Mouse (Mus musculus) fibroblast of lung, adult 2 months (primary cell): ENCODE measurements around the gene Ano9.

Experiments used
- DNase-seq: peaks from one replicate; pipeline ENCODE4 v3.0.0-alpha.2; 2011; ENCODE audit warnings: low read depth

Ano9 gene

GRCm38 (mm10) chr7:141117636-141118035, at the start of gene Ano9:
Ano9 (minus strand) TSS chr7:141117806.
- DNase-seq = no peak

GRCm38 (mm10) chr7:141164850-141165249, 47.2 kb upstream of the Ano9 start:
- DNase-seq = peak; percentile 91

- no peak for DNase-seq
Measured at GRCm38 (mm10) chr7:141164397-141164796, 46.8 kb upstream of the Ano9 start.

- DNase-seq = no peak
Measured at GRCm38 (mm10) chr7:141155362-141155761, 37.8 kb upstream of the Ano9 start.

- DNase-seq = no peak
Measured at GRCm38 (mm10) chr7:141148639-141149038, 31.0 kb upstream of the Ano9 start.

DNA sequence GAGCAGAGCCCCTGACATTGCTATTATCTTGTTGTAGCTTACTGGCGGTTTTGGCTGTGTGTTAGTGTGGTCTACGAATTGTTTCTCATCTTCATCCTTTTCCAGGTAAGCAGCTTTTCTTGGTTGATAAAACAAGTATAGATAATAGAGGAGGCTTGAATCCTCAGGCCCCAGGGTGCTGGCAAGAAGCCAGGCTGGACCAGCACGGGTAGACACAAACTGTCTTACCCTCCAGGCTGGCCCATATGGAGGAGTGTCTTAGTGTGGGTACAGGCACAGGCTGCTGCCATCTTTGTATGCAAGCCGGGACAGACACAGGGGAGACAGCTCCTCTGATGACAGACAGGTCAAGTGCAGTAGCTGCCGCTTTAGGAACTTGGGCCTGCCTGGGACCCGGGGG, 29.4 kb upstream of the Ano9 start:
- DNase-seq = no peak

- DNase-seq = no peak
Measured at GRCm38 (mm10) chr7:141146043-141146595, 28.5 kb upstream of the Ano9 start.

GRCm38 (mm10) chr7:141145403-141145802, 27.8 kb upstream of the Ano9 start:
- no peak for DNase-seq

DNA sequence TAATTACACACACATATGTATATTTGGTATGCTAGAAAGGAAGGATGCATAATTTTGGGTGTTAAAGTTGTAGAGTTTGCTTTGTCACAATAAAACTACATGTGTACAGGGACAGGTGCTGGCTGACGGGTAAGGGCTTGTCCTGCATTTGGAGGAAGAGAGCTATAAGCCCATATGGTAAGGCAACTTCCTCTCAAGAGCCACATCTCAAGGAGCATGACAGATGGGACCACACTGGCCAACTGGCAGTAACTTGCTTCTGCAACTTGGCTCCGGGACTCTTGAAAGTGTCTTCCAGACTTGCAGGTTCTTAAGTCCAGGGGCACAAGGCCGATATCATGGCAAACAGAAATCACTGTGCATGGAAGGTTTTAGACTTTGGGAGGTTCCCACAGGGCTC, 27.0 kb upstream of the Ano9 start:
- DNase-seq = no peak

GRCm38 (mm10) chr7:141143861-141144260, 26.3 kb upstream of the Ano9 start:
- DNase-seq = no peak

DNA sequence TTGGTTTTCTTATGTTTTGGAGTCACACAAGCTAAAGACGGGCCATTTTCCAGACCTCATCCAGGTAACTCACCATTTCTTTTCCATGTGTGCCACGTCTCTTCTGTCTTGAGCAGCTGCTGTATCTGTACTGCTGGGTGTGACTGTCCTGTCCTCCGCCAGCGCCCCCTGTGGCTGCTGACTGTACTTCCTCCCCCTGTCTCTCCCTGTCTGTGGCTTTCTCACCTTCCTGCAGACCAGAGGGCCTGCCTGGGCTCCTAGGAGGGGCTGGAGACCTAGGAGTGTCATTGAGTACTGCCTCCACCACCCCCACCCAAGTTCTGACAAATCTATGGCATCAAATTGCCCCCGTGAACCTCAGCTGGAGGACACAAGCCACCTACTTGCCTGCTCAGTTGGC, 25.5 kb upstream of the Ano9 start:
- DNase-seq = no peak

GRCm38 (mm10) chr7:141141326-141141725, 23.7 kb upstream of the Ano9 start:
- no peak for DNase-seq

- DNase-seq = no peak
Measured at GRCm38 (mm10) chr7:141131904-141132755, 14.5 kb upstream of the Ano9 start.

DNA sequence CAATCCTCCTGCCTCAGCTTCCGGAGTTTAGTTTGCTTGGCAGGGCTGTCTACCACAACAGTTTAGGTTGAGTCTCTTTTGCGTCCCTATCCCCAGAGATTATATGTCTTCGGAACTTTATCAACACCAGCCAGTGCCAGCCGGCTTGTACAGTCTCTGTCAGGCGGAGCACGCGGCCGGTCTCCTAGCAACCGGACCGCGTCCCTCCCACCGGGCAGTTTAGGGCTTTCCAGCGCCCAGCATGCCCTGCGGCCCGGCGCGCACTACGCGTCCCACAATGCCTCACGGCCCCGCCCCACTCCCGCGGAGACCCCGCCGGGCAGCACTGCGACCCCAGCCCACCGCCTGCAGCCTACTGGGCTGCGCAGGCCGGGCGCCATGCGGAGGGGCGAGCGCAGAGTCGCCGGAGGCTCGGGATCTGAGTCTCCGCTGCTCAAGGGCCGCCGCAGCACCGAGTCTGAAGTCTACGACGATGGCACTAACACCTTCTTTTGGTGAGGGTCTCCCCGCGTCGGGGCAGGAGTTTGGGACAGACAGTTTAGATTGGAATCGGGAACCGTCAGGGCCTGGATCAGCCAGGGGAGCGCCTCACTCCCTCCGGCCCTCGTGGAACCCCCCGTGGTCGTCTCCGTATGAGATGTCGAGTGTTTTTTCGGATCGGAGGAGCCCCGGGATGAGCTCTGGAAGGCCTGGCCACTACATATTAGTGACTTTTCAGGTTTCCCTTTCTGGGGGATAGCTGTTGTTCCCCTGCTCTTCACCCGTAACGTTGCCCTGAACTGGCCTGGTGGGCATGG, 13.6 kb upstream of the Ano9 start:
- DNase-seq = peak; percentile 65

DNA sequence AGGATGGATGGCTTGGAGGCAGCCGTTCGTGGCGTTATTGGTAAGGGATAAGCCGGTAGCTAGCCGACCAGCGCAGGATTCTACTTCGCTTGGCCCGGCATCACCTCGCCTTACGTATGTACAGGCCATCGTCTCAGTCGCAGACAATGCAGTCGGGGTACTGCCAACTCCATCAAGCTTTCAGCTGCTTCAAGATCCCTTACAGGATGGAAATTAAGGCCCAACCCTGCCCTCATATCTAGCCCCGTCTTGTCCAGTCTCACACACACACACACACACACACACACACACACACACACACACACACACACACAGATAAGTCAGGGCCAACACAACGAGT, 5.9 kb upstream of the Ano9 start:
- DNase-seq = no peak

GRCm38 (mm10) chr7:141122689-141123516, 5.3 kb upstream of the Ano9 start:
- DNase-seq = peak; percentile 94

- DNase-seq = no peak
Measured at GRCm38 (mm10) chr7:141122245-141122644, 4.6 kb upstream of the Ano9 start, which contains the start of gene Ptdss2. Ptdss2 (plus strand) TSS chr7:141122382.

- DNase-seq = no peak
Measured at GRCm38 (mm10) chr7:141121051-141121531, 3.5 kb upstream of the Ano9 start.

- DNase-seq = no peak
Measured at GRCm38 (mm10) chr7:141120605-141121004, 3.0 kb upstream of the Ano9 start.

DNA sequence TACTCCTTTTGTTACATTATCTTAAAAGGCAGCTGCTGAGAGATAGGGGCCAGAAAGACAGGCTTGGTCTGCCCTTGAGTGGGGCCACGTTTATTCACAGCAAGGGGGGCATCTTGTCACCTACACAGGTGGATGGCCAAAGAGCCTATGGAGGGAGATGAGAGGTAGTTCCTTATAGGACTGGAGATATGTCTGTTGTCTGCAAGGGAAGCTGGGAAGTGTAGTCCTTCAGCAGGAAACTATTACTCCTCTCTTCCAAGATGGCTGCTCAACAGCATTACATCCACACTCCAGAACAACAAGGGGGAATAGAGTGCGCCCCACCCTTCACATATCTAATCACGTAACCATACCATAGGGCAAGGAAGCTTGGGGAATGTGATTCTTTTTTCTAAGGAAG, 1.9 kb upstream of the Ano9 start:
- DNase-seq = no peak

DNA sequence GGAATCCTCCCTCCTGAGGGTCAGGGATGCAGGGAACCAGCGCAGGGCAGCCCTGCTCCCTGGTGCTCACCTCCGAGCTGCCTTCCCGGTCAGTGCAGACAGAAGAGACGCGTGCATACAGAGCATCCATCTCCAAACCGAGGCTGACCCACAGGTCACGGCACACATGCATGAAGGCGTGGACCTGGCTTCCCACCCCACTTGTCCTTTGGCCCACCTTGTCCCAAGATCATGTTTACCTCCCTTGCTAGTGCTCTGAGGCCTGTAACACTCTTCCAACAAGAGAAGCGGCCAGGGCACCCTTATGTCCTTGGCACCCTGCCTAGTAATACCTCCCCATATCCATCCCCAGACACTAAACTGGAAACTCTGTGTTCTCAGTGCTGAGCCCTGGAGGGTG, 1.7 kb downstream of the Ano9 start:
- no peak for DNase-seq

GRCm38 (mm10) chr7:141103161-141103560, 14.4 kb downstream of the Ano9 start:
- no peak for DNase-seq
